Mouse (Mus musculus) MEL (cell line): ENCODE measurements around the gene Lrp4. TPM values are rescaled to one million over a fixed set of nuclear protein-coding genes. Genes with fewer than 3 reads are reported as not detected.
A peak's percentile ranks its signal among the peaks of the same experiment; 100 is the strongest.

Experiments
- DNase-seq: peaks from one replicate; pipeline ENCODE4 v3.0.0; 2011; ENCODE audit warnings: low read depth, low spot score
- H3K27ac ChIP-seq: 2 replicates; pipeline ENCODE4 v1.5.1; 2012; ENCODE audit warnings: low read depth, mild to moderate bottlenecking, control low read depth, low read length, moderate library complexity; ENCODE audit not compliant: control insufficient read depth
- H3K27me3 ChIP-seq, 2 experiments: fragments of 150-350 bp in 1 of 2; sonication (generic) in 1 of 2; 2 replicates each; pipeline ENCODE4 v1.6.1; 2012; ENCODE audit warnings: low read length in 2 of 2, mild to moderate bottlenecking in 2 of 2, improper control_type of control experiment in 1 of 2, moderate library complexity in 1 of 2; ENCODE audit not compliant: insufficient read depth in 2 of 2, control insufficient read depth in 1 of 2
- H3K36me3 ChIP-seq, 2 experiments: 2 replicates each; pipeline ENCODE4 v1.6.1; 2012 to 2014; ENCODE audit warnings: low read length in 2 of 2, improper control_type of control experiment in 1 of 2, inconsistent platforms in 1 of 2, mild to moderate bottlenecking in 1 of 2; ENCODE audit not compliant: insufficient read depth in 2 of 2, control insufficient read depth in 1 of 2
- H3K4me1 ChIP-seq, 2 experiments: fragments of 150-350 bp in 1 of 2; sonication (generic) in 1 of 2; 2 replicates each; pipeline ENCODE4 v1.6.1; 2012; ENCODE audit warnings: low read length in 2 of 2, improper control_type of control experiment in 1 of 2, mild to moderate bottlenecking in 1 of 2; ENCODE audit not compliant: insufficient read depth in 2 of 2, control insufficient read depth in 1 of 2
- H3K4me3 ChIP-seq, 2 experiments: fragments of 150-350 bp in 1 of 2; sonication (generic) in 1 of 2; 2 replicates each; pipeline ENCODE4 v1.5.1; 2012; ENCODE audit warnings: low read depth in 2 of 2, low read length in 2 of 2, mild to moderate bottlenecking in 2 of 2, moderate library complexity in 2 of 2, control low read depth in 1 of 2, improper control_type of control experiment in 1 of 2; ENCODE audit not compliant: control insufficient read depth in 1 of 2, insufficient read depth in 1 of 2
- H3K79me2 ChIP-seq: 2 replicates; pipeline ENCODE4 v1.6.1; 2012; ENCODE audit warnings: mild to moderate bottlenecking, low read length, moderate library complexity; ENCODE audit not compliant: control insufficient read depth, poor library complexity, insufficient read depth
- H3K9ac ChIP-seq: 2 replicates; pipeline ENCODE4 v1.6.1; 2012; ENCODE audit warnings: low read depth, mild to moderate bottlenecking, control low read depth, low read length, moderate library complexity; ENCODE audit not compliant: control insufficient read depth, poor library complexity, severe bottlenecking
- H3K9me3 ChIP-seq: fragments of 150-350 bp; sonication (generic); replicated peaks from 2 replicates; pipeline ENCODE4 v1.6.1; 2012; ENCODE audit warnings: mild to moderate bottlenecking, low read length, improper control_type of control experiment, moderate library complexity; ENCODE audit not compliant: insufficient read depth
- BHLHE40 ChIP-seq: IDR thresholded peaks from 2 replicates; pipeline ENCODE4 v1.6.1; 2012; ENCODE audit warnings: low read depth, mild to moderate bottlenecking, inconsistent platforms, low read length, improper control_type of control experiment, borderline replicate concordance
- CHD1 ChIP-seq: IDR thresholded peaks from 2 replicates; pipeline ENCODE4 v1.6.1; 2012; ENCODE audit warnings: low read depth, mild to moderate bottlenecking, inconsistent platforms, low read length, improper control_type of control experiment
- CHD2 ChIP-seq: IDR thresholded peaks from 2 replicates; pipeline ENCODE4 v1.6.1; 2011; ENCODE audit warnings: low read length, improper control_type of control experiment
- CTCF ChIP-seq, 3 experiments: IDR thresholded peaks in 2 of 3; conservative IDR thresholded peaks in 1 of 3; 2 replicates each; pipeline ENCODE4 v1.5.1; 2011 to 2012; ENCODE audit warnings: low read length in 3 of 3, low read depth in 2 of 3, mild to moderate bottlenecking in 2 of 3, improper control_type of control experiment in 1 of 3, inconsistent platforms in 1 of 3, mixed read lengths in 1 of 3, moderate library complexity in 1 of 3; ENCODE audit not compliant: control insufficient read depth in 1 of 3, insufficient read depth in 1 of 3, poor library complexity in 1 of 3, severe bottlenecking in 1 of 3
- E2F4 ChIP-seq: IDR thresholded peaks from 2 replicates; pipeline ENCODE4 v1.6.1; 2011; ENCODE audit warnings: low read depth, low read length, improper control_type of control experiment, borderline replicate concordance
- EP300 ChIP-seq, 2 experiments: IDR thresholded peaks; 2 replicates each; pipeline ENCODE4 v1.6.1; 2011; ENCODE audit warnings: improper control_type of control experiment in 2 of 2, low read length in 2 of 2, low read depth in 1 of 2, mild to moderate bottlenecking in 1 of 2
- ETS1 ChIP-seq: IDR thresholded peaks from 2 replicates; pipeline ENCODE4 v1.6.1; 2012; ENCODE audit warnings: low read depth, mild to moderate bottlenecking, inconsistent platforms, low read length, improper control_type of control experiment, moderate library complexity
- GABPA ChIP-seq: IDR thresholded peaks from 2 replicates; pipeline ENCODE4 v1.6.1; 2012; ENCODE audit warnings: low read depth, mild to moderate bottlenecking, inconsistent platforms, low read length, improper control_type of control experiment, moderate library complexity
- GATA1 ChIP-seq: IDR thresholded peaks from 2 replicates; pipeline ENCODE4 v1.6.1; 2011; ENCODE audit warnings: low read depth, low read length, improper control_type of control experiment
- HCFC1 ChIP-seq: IDR thresholded peaks from 2 replicates; pipeline ENCODE4 v1.6.1; 2012; ENCODE audit warnings: low read depth, mild to moderate bottlenecking, inconsistent platforms, low read length, improper control_type of control experiment, moderate library complexity
- JUND ChIP-seq: IDR thresholded peaks from 2 replicates; pipeline ENCODE4 v1.6.1; 2011; ENCODE audit warnings: low read depth, mild to moderate bottlenecking, improper control_type of control experiment, low read length
- KAT2A ChIP-seq: conservative IDR thresholded peaks from 2 replicates; pipeline ENCODE4 v1.6.1; 2012; ENCODE audit warnings: low read depth, low read length, improper control_type of control experiment, inconsistent platforms
- MAFK ChIP-seq: IDR thresholded peaks from 2 replicates; pipeline ENCODE4 v1.6.1; 2011; ENCODE audit warnings: low read depth, mild to moderate bottlenecking, low read length, improper control_type of control experiment, borderline replicate concordance
- MAX ChIP-seq: IDR thresholded peaks from 2 replicates; pipeline ENCODE4 v1.6.1; 2011; ENCODE audit warnings: low read length, improper control_type of control experiment
- MAZ ChIP-seq: IDR thresholded peaks from 2 replicates; pipeline ENCODE4 v1.6.1; 2012; ENCODE audit warnings: low read depth, mild to moderate bottlenecking, inconsistent platforms, low read length, improper control_type of control experiment
- MEF2A ChIP-seq: IDR thresholded peaks from 2 replicates; pipeline ENCODE4 v1.6.1; 2014; ENCODE audit warnings: low read depth, mild to moderate bottlenecking, inconsistent platforms, low read length, improper control_type of control experiment; ENCODE audit not compliant: poor library complexity, insufficient replicate concordance, severe bottlenecking; ENCODE audit errors: extremely low read depth
- MXI1 ChIP-seq: IDR thresholded peaks from 2 replicates; pipeline ENCODE4 v1.6.1; 2011; ENCODE audit warnings: mild to moderate bottlenecking, low read depth, low read length, improper control_type of control experiment
- MYB ChIP-seq: IDR thresholded peaks from 2 replicates; pipeline ENCODE4 v1.6.1; 2011; ENCODE audit warnings: mild to moderate bottlenecking, low read depth, low read length, improper control_type of control experiment
- MYC ChIP-seq: IDR thresholded peaks from 2 replicates; pipeline ENCODE4 v1.6.1; 2011; ENCODE audit warnings: low read depth, mild to moderate bottlenecking, low read length, improper control_type of control experiment, moderate library complexity
- NELFE ChIP-seq: IDR thresholded peaks from 2 replicates; pipeline ENCODE4 v1.6.1; 2011; ENCODE audit warnings: low read depth, low read length, improper control_type of control experiment
- NRF1 ChIP-seq: IDR thresholded peaks from 2 replicates; pipeline ENCODE4 v1.6.1; 2014; ENCODE audit warnings: low read depth, mild to moderate bottlenecking, inconsistent platforms, low read length, improper control_type of control experiment, moderate library complexity; ENCODE audit not compliant: poor library complexity, insufficient read depth, severe bottlenecking
- POLR2A ChIP-seq, 2 experiments: IDR thresholded peaks; 2 replicates each; pipeline ENCODE4 v1.6.1; 2011 to 2012; ENCODE audit warnings: low read length in 2 of 2, mild to moderate bottlenecking in 2 of 2, control low read depth in 1 of 2, improper control_type of control experiment in 1 of 2, low read depth in 1 of 2, moderate library complexity in 1 of 2; ENCODE audit not compliant: control insufficient read depth in 1 of 2, insufficient read depth in 1 of 2, poor library complexity in 1 of 2
- POLR2AphosphoS2 ChIP-seq: IDR thresholded peaks from 2 replicates; pipeline ENCODE4 v1.6.1; 2011; ENCODE audit warnings: low read length, improper control_type of control experiment
- POLR2AphosphoS5 ChIP-seq: IDR thresholded peaks from 2 replicates; pipeline ENCODE4 v1.6.1; 2012; ENCODE audit warnings: low read depth, borderline replicate concordance, mild to moderate bottlenecking, inconsistent platforms, low read length, moderate library complexity, mixed read lengths
- RAD21 ChIP-seq: IDR thresholded peaks from 2 replicates; pipeline ENCODE4 v1.6.1; 2011; ENCODE audit warnings: mild to moderate bottlenecking, low read depth, low read length, improper control_type of control experiment
- RCOR1 ChIP-seq: IDR thresholded peaks from 2 replicates; pipeline ENCODE4 v1.6.1; 2012; ENCODE audit warnings: low read depth, mild to moderate bottlenecking, inconsistent platforms, low read length, improper control_type of control experiment
- SIN3A ChIP-seq: IDR thresholded peaks from 2 replicates; pipeline ENCODE4 v1.6.1; 2012; ENCODE audit warnings: low read length, improper control_type of control experiment, inconsistent platforms
- SMC3 ChIP-seq: IDR thresholded peaks from 2 replicates; pipeline ENCODE4 v1.6.1; 2011; ENCODE audit warnings: low read depth, low read length, improper control_type of control experiment
- TAL1 ChIP-seq: IDR thresholded peaks from 2 replicates; pipeline ENCODE4 v1.6.1; 2012; ENCODE audit warnings: mild to moderate bottlenecking, inconsistent platforms, low read length, moderate library complexity, mixed read lengths
- TBP ChIP-seq: IDR thresholded peaks from 2 replicates; pipeline ENCODE4 v1.8.0; 2011; ENCODE audit warnings: low read depth, low read length, improper control_type of control experiment
- TCF12 ChIP-seq: IDR thresholded peaks from 2 replicates; pipeline ENCODE4 v1.6.1; 2014; ENCODE audit warnings: low read depth, mild to moderate bottlenecking, inconsistent platforms, low read length, improper control_type of control experiment, moderate library complexity
- UBTF ChIP-seq: IDR thresholded peaks from 2 replicates; pipeline ENCODE4 v1.6.1; 2012; ENCODE audit warnings: low read depth, mild to moderate bottlenecking, inconsistent platforms, low read length, improper control_type of control experiment, moderate library complexity, borderline replicate concordance; ENCODE audit not compliant: insufficient read depth
- ZC3H11A ChIP-seq: IDR thresholded peaks from 2 replicates; pipeline ENCODE4 v1.6.1; 2012; ENCODE audit warnings: low read depth, mild to moderate bottlenecking, inconsistent platforms, low read length, improper control_type of control experiment
- ZKSCAN1 ChIP-seq: IDR thresholded peaks from 2 replicates; pipeline ENCODE4 v1.6.1; 2012; ENCODE audit warnings: low read depth, mild to moderate bottlenecking, inconsistent platforms, low read length, improper control_type of control experiment, moderate library complexity
- ZMIZ1 ChIP-seq: IDR thresholded peaks from 2 replicates; pipeline ENCODE4 v1.6.1; 2012; ENCODE audit warnings: low read depth, mild to moderate bottlenecking, inconsistent platforms, low read length, improper control_type of control experiment, moderate library complexity
- ZNF384 ChIP-seq: IDR thresholded peaks from 2 replicates; pipeline ENCODE4 v1.6.1; 2012; ENCODE audit warnings: low read depth, mild to moderate bottlenecking, inconsistent platforms, low read length, improper control_type of control experiment
- polyA plus RNA-seq, 2 experiments: library from polyadenylated mRNA; stranded (reverse) in 1 of 2; unstranded in 1 of 2; fragments of >175 nt in 1 of 2; fragments of >200 nt in 1 of 2; gene quantifications; 2 replicates each; pipeline versions ENCODE4 v1.2.1 to v1.2.4; 2012; ENCODE audit warnings: low replicate concordance in 2 of 2, low read depth in 1 of 2; ENCODE audit not compliant: insufficient read length in 2 of 2, insufficient read depth in 1 of 2, missing spikeins in 1 of 2
- total RNA-seq: library from RNA; depleted of rRNA; stranded (reverse); fragments of 300-350 nt; gene quantifications from 2 replicates; pipeline ENCODE4 v1.2.3, GENCODE M21; 2012

Gene Lrp4
- total and polyA plus RNA-seq, 3 experiments: 1.1 to 2.8 TPM; not detected in 1

DNA sequence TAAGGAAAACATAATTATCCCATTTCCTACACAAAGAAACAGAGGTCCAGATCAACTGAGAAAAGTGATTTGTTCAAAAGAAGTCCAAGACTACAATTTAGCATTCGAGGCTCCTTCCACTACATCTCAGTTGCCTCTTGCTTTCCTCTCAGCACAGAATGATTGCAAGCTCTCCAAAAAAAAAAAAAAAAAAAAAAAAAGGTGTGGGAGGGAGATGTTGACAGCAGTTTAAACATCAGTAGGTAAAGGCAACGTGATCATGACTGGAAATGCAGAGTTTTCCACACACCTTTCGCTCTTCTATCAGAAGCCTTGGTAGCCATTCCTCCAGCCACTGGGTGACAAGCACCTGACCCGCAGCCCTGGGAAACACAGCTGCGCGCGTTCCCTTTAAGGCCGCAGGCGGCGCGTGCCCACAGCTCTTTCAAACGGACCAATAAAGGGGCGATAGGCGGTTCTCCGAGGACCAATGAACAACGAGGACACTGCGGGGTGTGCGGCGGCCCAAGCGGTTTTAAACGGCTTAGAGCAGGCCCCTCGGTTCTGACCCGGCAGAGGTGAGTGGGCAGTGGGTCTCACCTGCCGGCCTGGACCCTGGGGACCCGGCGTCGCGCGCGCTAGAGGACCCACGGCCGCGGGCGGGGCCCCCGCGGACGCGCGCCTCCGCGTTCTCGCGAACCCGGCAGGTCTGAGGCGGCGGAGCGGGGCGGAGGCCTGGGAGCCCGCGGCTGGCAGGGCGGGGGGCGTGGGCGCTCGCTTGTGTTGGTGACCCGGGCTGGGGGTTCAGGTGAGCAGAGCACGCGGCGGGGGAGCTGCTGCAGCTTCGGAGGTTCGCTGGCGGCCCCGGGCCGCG is 69.2 kb downstream of the Lrp4 start, which contains the start of gene Ckap5:
TSS of gene Ckap5 (plus strand) at position 469 of the 853 bp plus-strand sequence.
- Histone ChIP-seq H3K27ac (peak within 1 kb of the TSS; percentile 54), H3K9me3 (no peaks in the 10 kb centered on the region)
- no peak for TF ChIP-seq CHD1
- peak; percentile 47 to 70; a peak in 3 of 4 replicates for TF ChIP-seq POLR2A (IDR thresholded peaks at IDR 0.05; ENCODE audit: control insufficient read depth in 1 of 2, insufficient read depth in 1 of 2, low read depth in 1 of 2, low read length in 2 of 2, poor library complexity in 1 of 2)
- peak; percentile 96 for TF ChIP-seq SIN3A
- TF ChIP-seq GATA1: no peak
- no peak for TF ChIP-seq MEF2A
- TF ChIP-seq SMC3: no peak
- no peak; the same call in 1 of the 2 replicates for TF ChIP-seq BHLHE40
- no peak for TF ChIP-seq RCOR1
- TF ChIP-seq KAT2A: peak; percentile 56; the same call in 1 of the 2 replicates
- no peak; the same call in 1 of the 2 replicates for TF ChIP-seq TCF12
- peak; percentile 86 for TF ChIP-seq HCFC1
- TF ChIP-seq ZC3H11A: no peak
- no peak for TF ChIP-seq ZKSCAN1
- no peak for TF ChIP-seq POLR2AphosphoS2
- no peak for TF ChIP-seq MAFK
- peak; percentile 66; the same call in 1 of the 2 replicates for TF ChIP-seq ZMIZ1
- peak; percentile 58 for TF ChIP-seq NELFE
- peak; percentile 96 for TF ChIP-seq ZNF384
- TF ChIP-seq MXI1: peak; percentile 80
- TF ChIP-seq EP300 (IDR thresholded peaks at IDR 0.05; ENCODE audit: low read depth in 1 of 2, low read length in 2 of 2): no peak; a peak in 1 of 4 replicates
- no peak for TF ChIP-seq RAD21
- TF ChIP-seq GABPA: no peak
- peak; percentile 29 for TF ChIP-seq MAZ
- no peak for TF ChIP-seq POLR2AphosphoS5
- peak; percentile 43; the same call in 1 of the 2 replicates for TF ChIP-seq MYC
- peak; percentile 46; the same call in 1 of the 2 replicates for TF ChIP-seq E2F4
- TF ChIP-seq MYB: peak; percentile 86
- TF ChIP-seq JUND: no peak
- peak; percentile 80 for TF ChIP-seq CHD2
- TF ChIP-seq NRF1: peak; percentile 56
- no peak for TF ChIP-seq CTCF (IDR thresholded peaks at IDR 0.05 in 2 of 3, conservative IDR thresholded peaks at IDR 0.05 in 1 of 3; ENCODE audit: control insufficient read depth in 1 of 3, insufficient read depth in 1 of 3, low read depth in 2 of 3, low read length in 3 of 3, poor library complexity in 1 of 3, severe bottlenecking in 1 of 3)
- no peak for TF ChIP-seq TAL1
- peak; percentile 85 for TF ChIP-seq MAX
- TF ChIP-seq UBTF: no peak
- peak; percentile 70 for TF ChIP-seq TBP
- TF ChIP-seq ETS1: no peak; the same call in 1 of the 2 replicates

More for the DNA sequence above, 69.2 kb downstream of the Lrp4 start, which contains the start of gene Ckap5:
- peak; percentile 96 for DNase-seq
- H3K36me3 ChIP-seq: peaks cover 2 to 10% of the 10 kb centered on the region in 2 experiments; a peak in 3 of 4 replicates
- peak within 1 kb of the TSS; percentile 96 for H3K9ac ChIP-seq
- peaks cover 8 to 10% of the 10 kb centered on the region in 2 experiments for H3K4me1 ChIP-seq
- peak within 1 kb of the TSS; percentile 63 to 74 for H3K4me3 ChIP-seq
- H3K79me2 ChIP-seq: peaks cover 41% of the 10 kb centered on the region
- H3K27me3 ChIP-seq: no peaks in the 10 kb centered on the region
